Mouse (Mus musculus) liver, embryonic 14.5 days (tissue): Measurements from ENCODE around the gene Efs.

Experiments
- CTCF ChIP-seq: IDR thresholded peaks from 2 replicates; pipeline ENCODE4 v1.5.1; 2016; ENCODE audit warnings: antibody characterized with exemption, low read depth, control low read depth
- EP300 ChIP-seq: IDR thresholded peaks from 2 replicates; pipeline ENCODE4 v1.6.1; 2016; ENCODE audit warnings: antibody characterized with exemption, low read depth

- TF ChIP-seq CTCF = no peak
- TF ChIP-seq EP300 = peak; percentile 44; the same call in 1 of the 2 replicates
Measured at GRCm38 (mm10) chr14:54893651-54894181, 32.2 kb downstream of the Efs start.
